Mouse (Mus musculus) liver, postnatal 0 days (tissue): ENCODE results near the gene Palld. TPM values are rescaled to one million over a fixed set of nuclear protein-coding genes. Genes with fewer than 3 reads are reported as not detected.

Source experiments
- ATAC-seq: fragments of 200-750 bp; cut with Nextera tagmentation; 2 replicates; pipeline ENCODE4 v1.8.0; 2017; ENCODE audit warnings: mild to moderate bottlenecking, moderate library complexity
- DNase-seq: peaks from one replicate; pipeline ENCODE4 v3.0.0-alpha.2; 2016
- H3K27ac ChIP-seq: fragments of 300-500 bp; sonication (generic); 2 replicates; pipeline ENCODE4 v1.5.1; 2014; ENCODE audit warnings: antibody characterized with exemption, moderate library complexity, mild to moderate bottlenecking, low read depth
- H3K27me3 ChIP-seq: fragments of 300-500 bp; sonication (generic); 2 replicates; pipeline ENCODE4 v1.6.1; 2014; ENCODE audit warnings: low read length, control low read depth, mixed read lengths; ENCODE audit not compliant: insufficient read depth
- H3K36me3 ChIP-seq: fragments of 300-500 bp; sonication (generic); replicated peaks from 2 replicates; pipeline ENCODE4 v1.6.1; 2014; ENCODE audit warnings: mild to moderate bottlenecking, control low read depth, low read length, moderate library complexity, mixed read lengths; ENCODE audit not compliant: insufficient read depth
- H3K4me1 ChIP-seq: fragments of 300-500 bp; sonication (generic); 2 replicates; pipeline ENCODE4 v1.6.1; 2014; ENCODE audit warnings: antibody characterized with exemption, mild to moderate bottlenecking, control low read depth; ENCODE audit not compliant: insufficient read depth
- H3K4me2 ChIP-seq: fragments of 300-500 bp; sonication (generic); 2 replicates; pipeline ENCODE4 v1.6.1; 2014; ENCODE audit warnings: low read depth, mild to moderate bottlenecking, low read length, moderate library complexity, mixed read lengths
- H3K4me3 ChIP-seq: fragments of 300-500 bp; sonication (generic); 2 replicates; pipeline ENCODE4 v1.5.1; 2014; ENCODE audit warnings: low read depth, low read length
- H3K9ac ChIP-seq: fragments of 300-500 bp; sonication (generic); replicated peaks from 2 replicates; pipeline ENCODE4 v1.6.1; 2014; ENCODE audit warnings: mild to moderate bottlenecking, moderate library complexity
- H3K9me3 ChIP-seq: fragments of 300-500 bp; sonication (generic); 2 replicates; pipeline ENCODE4 v1.6.1; 2016; ENCODE audit warnings: mild to moderate bottlenecking, control low read depth, low read length, mixed read lengths
- CTCF ChIP-seq: sonication (generic); IDR thresholded peaks from 2 replicates; pipeline ENCODE4 v1.5.1; 2016; ENCODE audit warnings: antibody characterized with exemption, low read depth
- EP300 ChIP-seq: IDR thresholded peaks from 2 replicates; pipeline ENCODE4 v1.6.1; 2016; ENCODE audit warnings: antibody characterized with exemption, low read depth, mild to moderate bottlenecking
- WGBS: fragments of 180-500 bp; shearing (Covaris S2); extraction: QIAGEN DNeasy Blood & Tissue Kit; methylation state at CpG from one replicate; pipeline ENCODE4 v1.1.7; 2014; ENCODE audit not compliant: insufficient replicate concordance; 5-methylcytosine and 5-hydroxymethylcytosine counted together
- polyA plus RNA-seq: library from polyadenylated mRNA; unstranded; fragments of >200 nt; fragmentation: Nextera tagmentation; extraction: Ambion mirVana; gene quantifications from 2 replicates; pipeline ENCODE4 v1.2.1, GENCODE M21; 2015

The Palld gene
- polyA plus RNA-seq, 1 experiment from 2014 or later: 11.7 TPM

GRCm38 (mm10) chr8:61684280-61684939 lies 218.1 kb downstream of the Palld start:
- 82% methylated on average over 4 of the region's 4 CpGs for WGBS
- Histone ChIP-seq H3K27me3 (no peaks in the 10 kb centered on the region), H3K36me3 (no peaks in the 10 kb centered on the region), H3K9ac (no peak overlapping the region), H3K4me1 (no peaks in the 10 kb centered on the region), H3K9me3 (no peaks in the 10 kb centered on the region), H3K4me3 (no peak overlapping the region), H3K4me2 (no peak overlapping the region), H3K27ac (no peak overlapping the region)
- no peak for DNase-seq
- TF ChIP-seq EP300 (no peak), CTCF (no peak)
- no peak for ATAC-seq

- no peak overlapping the region for H3K4me2 ChIP-seq
These were observed 219.6 kb downstream of the Palld start for GRCm38 (mm10) chr8:61682902-61683301.

DNA sequence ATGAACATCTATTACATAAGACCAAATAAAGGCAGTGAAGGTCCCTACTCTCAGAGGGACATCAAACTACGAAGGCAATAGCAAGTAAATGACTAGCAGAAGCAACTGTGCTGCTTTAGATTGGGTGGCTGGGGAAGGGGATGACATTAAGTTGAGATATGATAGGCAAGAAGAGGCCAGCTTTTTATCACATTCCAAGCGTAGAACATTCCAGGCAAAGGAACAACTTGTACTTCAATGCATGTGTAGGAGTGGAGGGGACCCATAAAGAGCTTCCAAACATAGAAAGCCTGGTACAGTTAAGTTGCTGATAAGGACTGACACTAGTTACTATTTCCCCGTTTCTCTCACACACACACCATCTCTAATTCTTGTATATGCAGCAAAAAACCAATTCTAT lies 221.3 kb downstream of the Palld start:
- no peaks in the 10 kb centered on the region for H3K36me3 ChIP-seq
- no peak overlapping the region for H3K27ac ChIP-seq
- ATAC-seq (no peak), DNase-seq (no peak)
- no peak overlapping the region for H3K9ac ChIP-seq
- no peaks in the 10 kb centered on the region for H3K9me3 ChIP-seq
- no peak overlapping the region for H3K4me3 ChIP-seq
- H3K4me1 ChIP-seq: no peaks in the 10 kb centered on the region
- H3K27me3 ChIP-seq: no peaks in the 10 kb centered on the region
- TF ChIP-seq EP300 (no peak), CTCF (no peak)
- no peak overlapping the region for H3K4me2 ChIP-seq
- WGBS: 55% methylated on average over 3 of the region's 3 CpGs

More at GRCm38 (mm10) chr8:61682902-61683301, 219.6 kb downstream of the Palld start:
- Histone ChIP-seq H3K9ac (no peak overlapping the region), H3K27me3 (no peaks in the 10 kb centered on the region), H3K27ac (no peak overlapping the region), H3K9me3 (no peaks in the 10 kb centered on the region), H3K4me1 (no peaks in the 10 kb centered on the region), H3K36me3 (no peaks in the 10 kb centered on the region), H3K4me3 (no peak overlapping the region)
- DNase-seq (no peak), ATAC-seq (no peak)
- no peak for TF ChIP-seq EP300
- TF ChIP-seq CTCF: no peak
- 53% methylated on average over 2 of the region's 2 CpGs for WGBS

GRCm38 (mm10) chr8:61677227-61677626 lies 225.3 kb downstream of the Palld start:
- Histone ChIP-seq H3K4me2 (no peak overlapping the region), H3K9ac (no peak overlapping the region), H3K9me3 (no peaks in the 10 kb centered on the region), H3K4me3 (no peak overlapping the region), H3K27me3 (no peaks in the 10 kb centered on the region), H3K36me3 (no peaks in the 10 kb centered on the region), H3K4me1 (no peaks in the 10 kb centered on the region), H3K27ac (no peak overlapping the region)
- ATAC-seq (no peak), DNase-seq (no peak)
- no peak for TF ChIP-seq CTCF
- TF ChIP-seq EP300: no peak
- WGBS: 74% methylated on average over 5 of the region's 5 CpGs

GRCm38 (mm10) chr8:61671151-61671550 lies 231.3 kb downstream of the Palld start:
- Histone ChIP-seq H3K9ac (no peak overlapping the region), H3K27me3 (no peaks in the 10 kb centered on the region), H3K4me2 (no peak overlapping the region), H3K36me3 (no peaks in the 10 kb centered on the region), H3K27ac (no peak overlapping the region), H3K9me3 (no peaks in the 10 kb centered on the region), H3K4me3 (no peak overlapping the region), H3K4me1 (no peaks in the 10 kb centered on the region)
- TF ChIP-seq CTCF: no peak
- no peak for TF ChIP-seq EP300
- DNase-seq (no peak), ATAC-seq (no peak)

DNA sequence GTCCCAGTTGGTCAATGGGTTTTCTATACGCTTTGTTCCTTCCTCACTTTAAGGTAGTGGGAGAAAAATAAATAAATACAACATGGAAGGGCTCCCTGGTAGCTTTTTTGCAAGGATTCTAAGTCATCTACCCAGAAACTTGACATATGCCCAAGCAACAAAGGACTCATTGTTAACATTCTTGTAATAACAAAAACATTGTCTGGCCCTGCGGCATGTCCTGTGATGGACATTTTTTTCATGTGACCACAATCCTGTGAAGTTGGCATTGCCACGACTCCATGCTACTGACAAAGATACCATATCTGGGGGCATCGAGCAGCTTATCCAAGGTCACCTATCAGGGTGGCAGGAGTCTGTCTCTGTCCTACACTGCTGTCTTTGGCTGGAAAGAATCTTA lies 232.1 kb downstream of the Palld start:
- Histone ChIP-seq H3K9ac (no peak overlapping the region), H3K9me3 (no peaks in the 10 kb centered on the region), H3K4me1 (no peaks in the 10 kb centered on the region; the same call in 1 of the 2 replicates), H3K36me3 (no peaks in the 10 kb centered on the region), H3K27ac (no peak overlapping the region), H3K4me2 (no peak overlapping the region), H3K27me3 (no peaks in the 10 kb centered on the region), H3K4me3 (no peak overlapping the region)
- WGBS: 62% methylated on average over 4 of the region's 4 CpGs
- DNase-seq (no peak), ATAC-seq (no peak)
- TF ChIP-seq CTCF (no peak), EP300 (no peak)

DNA sequence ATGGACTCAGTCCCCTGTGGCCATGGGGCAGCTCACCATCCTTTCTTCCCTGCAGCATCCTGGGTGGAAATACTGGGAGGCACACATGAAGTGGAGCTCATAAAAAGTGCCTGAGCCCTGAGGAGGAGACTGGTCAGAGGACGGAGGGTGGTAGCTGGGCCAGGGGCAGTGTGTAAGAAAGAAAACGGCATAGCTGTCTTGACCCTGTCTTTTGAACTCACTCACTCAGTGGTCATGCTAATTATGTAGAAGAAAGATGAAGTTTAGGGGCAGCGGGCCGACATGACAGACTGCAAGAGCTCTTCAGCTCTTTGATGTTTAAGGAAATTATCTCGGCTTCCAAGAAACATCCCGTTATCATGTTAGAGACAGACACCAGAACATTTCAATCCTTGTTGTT lies 235.6 kb downstream of the Palld start:
- no peak for ATAC-seq
- Histone ChIP-seq H3K9me3 (no peaks in the 10 kb centered on the region), H3K4me1 (no peaks in the 10 kb centered on the region; the same call in 1 of the 2 replicates), H3K27me3 (no peaks in the 10 kb centered on the region), H3K9ac (no peak overlapping the region), H3K4me2 (no peak overlapping the region), H3K36me3 (no peaks in the 10 kb centered on the region), H3K27ac (no peak overlapping the region), H3K4me3 (no peak overlapping the region)
- TF ChIP-seq CTCF: no peak
- no peak for TF ChIP-seq EP300
- DNase-seq: no peak
- WGBS: 74% methylated on average over 6 of the region's 6 CpGs
